ENCODE assay signal across 9 mouse cellular contexts in the genomic region with DNA sequence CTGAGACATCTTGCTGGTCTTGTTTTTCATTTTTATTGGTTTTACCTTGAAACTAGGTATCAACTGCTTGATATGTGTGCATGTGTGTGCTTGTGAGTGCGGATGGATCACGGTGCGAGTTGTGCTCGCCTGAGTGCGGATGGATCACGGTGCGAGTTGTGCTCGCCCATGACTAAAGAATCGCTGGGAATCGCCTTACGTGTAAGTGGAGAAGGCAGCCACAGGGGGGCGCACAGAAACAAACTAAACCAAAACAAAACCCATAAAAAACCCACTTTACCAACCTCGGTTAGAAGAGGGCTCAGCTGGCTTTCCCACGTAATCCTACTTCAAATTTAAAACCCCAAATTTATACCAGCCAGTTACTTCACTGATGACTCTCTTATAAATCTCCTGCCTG. TPM values are rescaled to one million over a fixed set of nuclear protein-coding genes. Genes with fewer than 3 reads are reported as not detected.
DNase-seq lines count a peak whose midpoint lies in the region; TF ChIP-seq lines count a peak whose summit lies in the region.
"Had no signal": no experiment of that assay in that cellular context is flagged by ENCODE, and none has a peak within 500 bp of the region (broad histone marks: within the 10 kb centered on the region; RNA-seq: fewer than 3 reads in every experiment).

No protein-coding gene starts in this region.

- H3K9me3 ChIP-seq in ES-Bruce4 (replicated peaks; ENCODE audit: control insufficient read depth, insufficient read depth, low read length, poor library complexity, severe bottlenecking) = no peaks in the 10 kb centered on the region
- H3K9me3 ChIP-seq: neural tube, embryonic 13.5 days had no signal

- H3K27ac ChIP-seq in kidney, adult 2 months (ENCODE audit: insufficient read depth, low read depth, low read length) = no peak overlapping the region
- H3K27ac ChIP-seq in ES-Bruce4 (ENCODE audit: insufficient read depth, low read length) = no peak overlapping the region
- H3K27ac ChIP-seq in bone marrow macrophage, adult 2 months (ENCODE audit: insufficient read depth, low read depth, low read length) = no peak overlapping the region
- H3K27ac ChIP-seq: neural tube, embryonic 13.5 days had no signal

- no peak for TF ChIP-seq POLR2A in kidney, adult 2 months (IDR thresholded peaks at IDR 0.05; ENCODE audit: low read depth, low read length)
- TF ChIP-seq POLR2A in ES-Bruce4 (IDR thresholded peaks at IDR 0.05; ENCODE audit: insufficient read depth, low read length) = no peak
- no peak for TF ChIP-seq POLR2A in bone marrow macrophage, adult 2 months (IDR thresholded peaks at IDR 0.05; ENCODE audit: borderline replicate concordance, low read depth, low read length)

- no peaks in the 10 kb centered on the region for H3K27me3 ChIP-seq in kidney, adult 2 months (replicated peaks; ENCODE audit: control insufficient read depth, insufficient read depth, low read length)
- H3K27me3 ChIP-seq in ES-Bruce4 (ENCODE audit: control insufficient read depth, insufficient read depth, low read length, poor library complexity, severe bottlenecking) = no peaks in the 10 kb centered on the region
- H3K27me3 ChIP-seq: neural tube, embryonic 13.5 days had no signal

- no peak overlapping the region for H3K9ac ChIP-seq in ES-Bruce4 (ENCODE audit: low read depth, poor library complexity, severe bottlenecking)
- H3K9ac ChIP-seq: neural tube, embryonic 13.5 days had no signal

- DNase-seq in kidney, adult 2 months = peak; percentile 62
- DNase-seq in kidney, adult 11 months = no peak
- peak; percentile 17 for DNase-seq in fibroblast of lung, adult 2 months (ENCODE audit: low read depth)
- DNase-seq in layer of hippocampus, adult 9-11 months = peak; percentile 43
- peak; percentile 69 for DNase-seq in mesoderm, embryonic 11.5 days (ENCODE audit: low read depth, low spot score)
- peak; percentile 50 for DNase-seq in thymus, postnatal 14 days

- peak; percentile 71 for TF ChIP-seq CTCF in kidney, adult 2 months (conservative IDR thresholded peaks at IDR 0.05; ENCODE audit: insufficient read depth, insufficient read length, low read depth, low read length)
- peak; percentile 62 for TF ChIP-seq CTCF in ES-Bruce4 (IDR thresholded peaks at IDR 0.05; ENCODE audit: low read depth, low read length)
- TF ChIP-seq CTCF in bone marrow macrophage, adult 2 months (IDR thresholded peaks at IDR 0.05; ENCODE audit: low read depth, low read length) = peak; percentile 60

- no peaks in the 10 kb centered on the region for H3K36me3 ChIP-seq in kidney, adult 2 months (ENCODE audit: control insufficient read depth, insufficient read depth, low read length)
- H3K36me3 ChIP-seq in ES-Bruce4 (ENCODE audit: control insufficient read depth, insufficient read depth, low read length, poor library complexity, severe bottlenecking) = no peaks in the 10 kb centered on the region
- H3K36me3 ChIP-seq: neural tube, embryonic 13.5 days had no signal

- H3K4me1 ChIP-seq in kidney, adult 2 months (ENCODE audit: control insufficient read depth, insufficient read depth, low read length) = peaks cover 3% of the 10 kb centered on the region; the same call in 1 of the 2 replicates
- H3K4me1 ChIP-seq in ES-Bruce4 (ENCODE audit: control insufficient read depth, insufficient read depth, low read length) = no peaks in the 10 kb centered on the region
- H3K4me1 ChIP-seq in bone marrow macrophage, adult 2 months (ENCODE audit: control insufficient read depth, insufficient read depth, low read length) = peaks cover 36% of the 10 kb centered on the region
- H3K4me1 ChIP-seq: neural tube, embryonic 13.5 days had no signal

- H3K4me3 ChIP-seq in kidney, adult 2 months (ENCODE audit: insufficient read depth, low read depth, low read length) = no peak overlapping the region
- H3K4me3 ChIP-seq in ES-Bruce4 (ENCODE audit: low read depth, low read length) = no peak overlapping the region
- no peak overlapping the region for H3K4me3 ChIP-seq in bone marrow macrophage, adult 2 months (ENCODE audit: insufficient read depth, low read length)
- H3K4me3 ChIP-seq: neural tube, embryonic 13.5 days had no signal

- 0 out of 2 replicates have a peak, but pooled peaks have one; percentile 5 for TF ChIP-seq EP300 in ES-Bruce4 (IDR thresholded peaks at IDR 0.05; ENCODE audit: insufficient read depth, low read depth, low read length)

- WGBS in kidney, adult 2 months = 24% methylated on average over 14 of the region's 14 CpGs

RNA-seq across cellular contexts. Expression of gene Slc5a11, which starts 9.3 kb away (rescaled TPM):
- polyA plus RNA-seq in kidney, adult 2 months (2012; rRNA removed) = 107 and 133 TPM in 2 replicates
- polyA plus RNA-seq in ES-Bruce4 (2011; ENCODE audit: insufficient read depth, insufficient read length, low read depth, missing spikeins) = 2.3 TPM in 2 replicates
- not detected in 2 replicates for polyA plus RNA-seq in bone marrow macrophage, adult 2 months (2012; ENCODE audit: insufficient read depth, insufficient read length, missing spikeins)
- polyA plus RNA-seq: neural tube, embryonic 13.5 days had no signal

Comparison
In these comparisons a context has a peak if more than half of its experiments do, and no peak if none do; other contexts are left out.
1. RNA of gene Slc5a11, which starts 9.3 kb away (polyA plus RNA-seq): 107 to 133 TPM in kidney, adult 2 months; 2.3 TPM in ES-Bruce4 and not detected in bone marrow macrophage, adult 2 months; every median in the first group is over 10 times any median in the second.
2. Peak in every context shown above with its lines, with median percentiles within 50 percentile points of each other: CTCF ChIP-seq.